Mouse (Mus musculus) cerebellum, adult 2 months (tissue): Measurements from ENCODE around the gene Pik3cg. TPM values are rescaled to one million over a fixed set of nuclear protein-coding genes. Genes with fewer than 3 reads are reported as not detected.

Experiments
- DNase-seq, 2 experiments: peaks; one replicate each; pipeline ENCODE4 v3.0.0; 2021
- H3K27ac ChIP-seq: fragments of 200-500 bp; 2 replicates; pipeline ENCODE4 v1.5.1; 2012; ENCODE audit warnings: low read length, control low read depth, inconsistent platforms; ENCODE audit not compliant: insufficient read depth
- H3K27me3 ChIP-seq: fragments of 200-500 bp; 2 replicates; pipeline ENCODE4 v1.6.1; 2012; ENCODE audit warnings: inconsistent platforms, mild to moderate bottlenecking, low read length, moderate library complexity; ENCODE audit not compliant: control insufficient read depth, insufficient read depth
- H3K4me1 ChIP-seq: fragments of 200-500 bp; 2 replicates; pipeline ENCODE4 v1.6.1; 2011; ENCODE audit warnings: low read length; ENCODE audit not compliant: control insufficient read depth, insufficient read depth
- H3K4me3 ChIP-seq: fragments of 200-500 bp; replicated peaks from 2 replicates; pipeline ENCODE3; 2011; ENCODE audit warnings: mild to moderate bottlenecking, low read depth, low read length, control low read depth; ENCODE audit not compliant: insufficient read depth
- CTCF ChIP-seq: fragments of 200-500 bp; IDR thresholded peaks from 2 replicates; pipeline ENCODE4 v1.5.1; 2011; ENCODE audit warnings: low read depth, mild to moderate bottlenecking, control low read depth, low read length, moderate library complexity, borderline replicate concordance; ENCODE audit not compliant: insufficient read depth
- POLR2A ChIP-seq: fragments of 200-500 bp; IDR thresholded peaks from 2 replicates; pipeline ENCODE4 v1.6.1; 2011; ENCODE audit warnings: low read length, control low read depth, borderline replicate concordance; ENCODE audit not compliant: insufficient read depth
- WGBS: fragments of 180-500 bp; shearing (Covaris S2); methylation state at CpG from one replicate; pipeline ENCODE4 v1.1.7; 2018; 5-methylcytosine and 5-hydroxymethylcytosine counted together
- polyA plus RNA-seq: library from polyadenylated mRNA; depleted of rRNA; stranded (reverse); fragments of >200 nt; gene quantifications from 2 replicates; pipeline ENCODE4 v1.2.3, GENCODE M21; 2012

Gene Pik3cg
- polyA plus RNA-seq, 1 experiment: 0.74 TPM

DNA sequence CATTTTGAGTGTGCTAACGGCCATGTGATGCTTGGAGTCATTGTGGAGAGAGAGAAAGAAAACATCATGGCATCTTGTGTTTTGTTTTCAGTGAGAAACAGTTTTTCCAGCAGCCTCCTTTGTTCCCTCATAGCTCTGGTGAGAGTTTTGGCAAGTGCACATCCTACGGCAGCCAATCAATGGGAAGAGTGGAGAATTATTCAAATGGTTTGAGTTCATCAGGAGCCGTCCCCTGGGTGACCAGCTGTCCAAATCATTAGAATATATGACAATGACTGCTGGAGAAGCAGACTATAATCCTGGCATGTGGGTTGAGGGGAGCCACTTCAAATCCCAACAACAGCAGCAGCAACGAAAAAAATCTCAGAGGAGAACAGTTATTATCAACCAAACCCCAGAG lies 2.8 kb upstream of the Pik3cg start:
- 13% methylated on average over 4 of the region's 4 CpGs for WGBS
- Histone ChIP-seq H3K27ac (no peak overlapping the region), H3K27me3 (peaks cover 2% of the 10 kb centered on the region; the same call in 1 of the 2 replicates), H3K4me1 (no peaks in the 10 kb centered on the region), H3K4me3 (no peak overlapping the region)
- no peak for DNase-seq
- no peak for TF ChIP-seq CTCF
- TF ChIP-seq POLR2A: no peak

- Histone ChIP-seq H3K27ac (no peak overlapping the region), H3K4me3 (no peak overlapping the region), H3K27me3 (peaks cover 2% of the 10 kb centered on the region; the same call in 1 of the 2 replicates), H3K4me1 (no peaks in the 10 kb centered on the region)
- TF ChIP-seq CTCF (no peak), POLR2A (no peak)
- DNase-seq: no peak
- 85% methylated on average over 2 of the region's 2 CpGs for WGBS
Measured at GRCm38 (mm10) chr12:32208951-32209350, 492 bp upstream of the Pik3cg start.

DNA sequence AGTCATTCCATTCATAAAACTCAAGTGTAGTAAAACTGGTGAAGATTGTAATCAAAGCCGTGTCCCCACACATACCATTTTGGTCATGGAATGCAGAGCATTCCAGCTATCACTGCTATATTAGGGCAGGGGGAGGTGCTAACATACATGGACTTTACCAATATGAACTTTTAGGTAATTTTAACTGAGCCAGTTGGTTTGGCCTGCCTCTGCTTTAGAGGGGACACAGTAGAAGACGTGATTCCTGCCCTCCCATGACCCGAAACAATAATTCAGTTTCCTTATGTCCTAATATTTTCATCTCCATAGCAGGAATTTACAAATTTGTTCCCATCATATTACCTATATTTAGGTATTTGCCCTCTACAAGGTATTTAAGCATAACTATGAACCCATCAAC lies 1.3 kb downstream of the Pik3cg start:
- no peak for DNase-seq
- WGBS: 88% methylated on average over 3 of the region's 3 CpGs
- no peak overlapping the region for H3K27ac ChIP-seq
- H3K4me3 ChIP-seq: no peak overlapping the region
- no peaks in the 10 kb centered on the region for H3K4me1 ChIP-seq
- peaks cover 2% of the 10 kb centered on the region; the same call in 1 of the 2 replicates for H3K27me3 ChIP-seq
- TF ChIP-seq CTCF (no peak), POLR2A (no peak)

DNA sequence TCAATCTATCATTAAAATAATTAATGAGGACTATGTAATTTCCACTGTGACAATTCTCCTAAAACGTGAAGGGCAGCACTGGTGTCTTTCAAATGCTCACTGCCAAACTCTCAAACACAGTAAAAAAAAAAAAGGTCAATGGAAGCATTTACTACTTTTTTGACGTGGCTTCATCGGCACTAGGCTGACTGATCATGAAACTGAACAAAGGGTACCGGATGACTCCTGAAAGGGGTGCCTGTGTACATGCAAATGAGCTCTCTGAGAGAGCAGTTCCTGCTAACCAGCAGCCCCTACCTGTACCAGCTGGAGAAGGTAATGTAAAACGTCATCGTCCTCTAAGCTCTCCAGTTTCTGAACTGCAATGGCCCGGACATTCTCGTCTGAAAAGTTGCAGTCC lies 4.8 kb downstream of the Pik3cg start:
- Histone ChIP-seq H3K27ac (no peak overlapping the region), H3K4me1 (no peaks in the 10 kb centered on the region), H3K4me3 (no peak overlapping the region), H3K27me3 (peaks cover 2% of the 10 kb centered on the region; the same call in 1 of the 2 replicates)
- no peak for DNase-seq
- no peak for TF ChIP-seq POLR2A
- TF ChIP-seq CTCF: no peak
- 37% methylated on average over 8 of the region's 8 CpGs for WGBS

GRCm38 (mm10) chr12:32202583-32202982 lies 5.9 kb downstream of the Pik3cg start:
- TF ChIP-seq POLR2A (no peak), CTCF (no peak)
- Histone ChIP-seq H3K27me3 (no peaks in the 10 kb centered on the region), H3K4me1 (no peaks in the 10 kb centered on the region), H3K4me3 (no peak overlapping the region), H3K27ac (no peak overlapping the region)
- 92% methylated on average over 5 of the region's 5 CpGs for WGBS
- no peak for DNase-seq

GRCm38 (mm10) chr12:32201932-32202331 lies 6.5 kb downstream of the Pik3cg start:
- H3K27me3 ChIP-seq: no peaks in the 10 kb centered on the region
- no peaks in the 10 kb centered on the region for H3K4me1 ChIP-seq
- WGBS: 95% methylated on average over 7 of the region's 7 CpGs
- no peak for DNase-seq
- H3K4me3 ChIP-seq: no peak overlapping the region
- TF ChIP-seq POLR2A: no peak
- no peak for TF ChIP-seq CTCF
- no peak overlapping the region for H3K27ac ChIP-seq

DNA sequence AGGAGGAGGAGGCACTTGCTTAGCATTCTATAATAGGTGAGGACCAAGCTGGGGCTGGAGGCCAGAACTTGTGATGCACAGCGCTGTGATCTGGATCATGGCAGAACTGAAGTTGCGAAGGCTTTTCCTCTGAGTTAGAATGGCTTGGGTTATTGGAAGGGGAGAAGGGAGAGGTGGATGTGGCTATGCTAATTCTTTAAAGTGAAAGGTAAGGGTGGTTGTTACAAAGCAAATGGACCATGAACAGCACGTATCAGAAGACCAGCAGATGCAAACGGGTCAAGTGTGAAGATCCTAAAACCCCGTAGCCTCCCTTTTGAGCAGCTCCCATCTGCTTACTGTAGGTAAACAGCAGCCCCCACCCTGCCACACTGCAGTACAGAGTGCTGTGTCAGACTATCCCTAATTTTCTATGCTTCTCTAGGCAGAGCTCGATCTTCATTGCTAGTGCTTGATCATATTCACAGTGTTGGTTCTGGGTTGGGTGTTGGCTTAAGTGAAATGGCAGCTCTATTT lies 7.3 kb downstream of the Pik3cg start:
- no peak for DNase-seq
- no peak overlapping the region for H3K27ac ChIP-seq
- TF ChIP-seq CTCF (no peak), POLR2A (no peak)

DNA sequence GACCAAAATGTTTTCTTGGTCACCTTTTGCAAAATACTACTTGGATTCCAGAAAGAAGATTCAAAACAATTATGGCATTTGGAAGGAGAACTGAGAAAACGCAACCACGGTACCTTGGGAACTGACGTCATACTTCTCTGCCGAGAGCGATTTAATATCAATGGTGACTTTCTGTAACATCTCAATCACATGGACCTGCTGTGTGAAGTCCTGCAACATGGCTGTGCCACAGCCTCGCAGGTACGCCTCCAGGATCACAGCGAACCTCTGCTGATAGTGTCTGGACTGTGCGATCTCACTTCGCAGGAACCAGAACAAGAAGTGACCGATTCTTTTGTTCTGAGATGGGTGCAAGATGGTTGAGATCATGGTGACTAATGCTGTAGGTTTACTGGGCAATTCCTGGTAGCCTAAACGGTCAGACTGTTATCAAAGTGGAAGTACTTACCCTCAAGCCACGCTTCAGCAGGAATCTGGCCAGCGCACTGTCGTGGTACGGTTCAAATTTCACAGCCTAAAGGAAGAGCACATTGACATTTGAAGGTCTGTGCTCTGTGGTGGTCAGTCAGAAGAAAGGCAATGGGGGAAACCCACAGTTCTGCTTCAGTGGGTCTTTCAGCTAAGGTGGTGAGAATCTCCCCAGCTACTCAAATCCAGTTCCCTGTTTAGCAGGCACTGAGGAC lies 7.9 kb downstream of the Pik3cg start:
- Histone ChIP-seq H3K27me3 (no peaks in the 10 kb centered on the region), H3K4me3 (no peak overlapping the region), H3K4me1 (no peaks in the 10 kb centered on the region), H3K27ac (no peak overlapping the region)
- TF ChIP-seq POLR2A (no peak), CTCF (no peak)
- 82% methylated on average over 16 of the region's 16 CpGs for WGBS
- no peak for DNase-seq

More for the DNA sequence above, 7.3 kb downstream of the Pik3cg start:
- WGBS: 76% methylated on average over 6 of the region's 6 CpGs
- Histone ChIP-seq H3K4me1 (no peaks in the 10 kb centered on the region), H3K4me3 (no peak overlapping the region), H3K27me3 (no peaks in the 10 kb centered on the region)
